Mouse (Mus musculus): Measurements from ENCODE around the gene Nup133. TPM values are rescaled to one million over a fixed set of nuclear protein-coding genes. Genes with fewer than 3 reads are reported as not detected.

The Nup133 gene
- 13.0 TPM for polyA plus RNA-seq (2014; fragmentation: Illumina TruSeq; extraction: RNeasy Lipid Tissue Mini Kit (QIAGEN cat#74804); ENCODE audit: low read depth, low replicate concordance)

GRCm38 (mm10) chr8:123948942-123949685, at the start of gene Nup133:
TSS of gene Nup133 (minus strand) at chr8:123949265.

GRCm38 (mm10) chr8:123982826-123983400, 33.8 kb upstream of the Nup133 start, which contains the start of gene Abcb10:
TSS of gene Abcb10 (minus strand) at chr8:123983122.

DNA sequence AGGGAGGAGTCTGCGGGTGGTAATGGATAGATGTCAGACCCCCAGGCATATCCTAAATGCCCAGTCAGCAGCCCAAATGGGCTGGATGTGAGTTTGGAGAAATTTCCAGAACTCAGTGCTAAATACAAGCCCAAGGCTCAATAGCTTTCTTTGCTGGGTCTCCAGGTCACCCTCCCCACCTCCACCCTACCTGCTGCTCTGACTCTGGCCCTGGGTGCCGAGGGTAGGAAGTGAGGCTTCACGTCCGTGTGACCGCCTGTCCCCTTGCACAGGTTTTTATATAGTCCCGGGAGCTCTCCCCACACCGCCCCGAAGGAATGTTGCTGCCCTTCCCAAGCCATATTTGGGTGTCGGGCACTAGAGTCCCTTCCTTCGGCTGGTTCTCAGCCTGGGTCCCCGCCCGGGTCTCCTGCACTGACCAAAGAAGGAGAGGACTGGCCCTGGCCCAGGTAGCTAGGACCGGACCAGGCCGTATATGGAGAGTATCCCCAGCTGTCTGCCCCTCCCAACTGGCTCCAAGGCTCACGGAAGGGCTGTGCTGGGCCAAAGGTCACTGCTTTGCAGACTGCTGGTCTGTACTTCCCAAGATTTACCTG, 54.5 kb downstream of the Nup133 start, which contains the start of gene Acta1:
Gene Acta1, minus strand, starts transcription at position 250 of the 596 bp plus-strand sequence.

GRCm38 (mm10) chr8:123859648-123860259, 89.3 kb downstream of the Nup133 start, which contains the start of gene Ccsap:
TSS of gene Ccsap (minus strand) at chr8:123860209.

Other genes with a start within 250 kb of the Nup133 start
- gene Rab4a, start 143.3 kb downstream of the Nup133 start, polyA plus RNA-seq (2014; fragmentation: Illumina TruSeq; extraction: RNeasy Lipid Tissue Mini Kit (QIAGEN cat#74804); ENCODE audit: low read depth, low replicate concordance): 15.5 TPM
- gene Ccsap, start 89.1 kb downstream of the Nup133 start, polyA plus RNA-seq (2014; fragmentation: Illumina TruSeq; extraction: RNeasy Lipid Tissue Mini Kit (QIAGEN cat#74804); ENCODE audit: low read depth, low replicate concordance): 1.7 TPM
- 17.6 TPM for gene Acta1, start 54.5 kb downstream of the Nup133 start, polyA plus RNA-seq (2014; fragmentation: Illumina TruSeq; extraction: RNeasy Lipid Tissue Mini Kit (QIAGEN cat#74804); ENCODE audit: low read depth, low replicate concordance)
- 17.4 TPM for gene Abcb10, start 33.9 kb upstream of the Nup133 start, polyA plus RNA-seq (2014; fragmentation: Illumina TruSeq; extraction: RNeasy Lipid Tissue Mini Kit (QIAGEN cat#74804); ENCODE audit: low read depth, low replicate concordance)
- 15.2 TPM for gene Taf5l, start 72.1 kb upstream of the Nup133 start, polyA plus RNA-seq (2014; fragmentation: Illumina TruSeq; extraction: RNeasy Lipid Tissue Mini Kit (QIAGEN cat#74804); ENCODE audit: low read depth, low replicate concordance)
- gene Urb2, start 72.2 kb upstream of the Nup133 start, polyA plus RNA-seq (2014; fragmentation: Illumina TruSeq; extraction: RNeasy Lipid Tissue Mini Kit (QIAGEN cat#74804); ENCODE audit: low read depth, low replicate concordance): 5.4 TPM